Mouse (Mus musculus) Patski (cell line): Measurements from ENCODE around the gene Pnpla5. TPM values are rescaled to one million over a fixed set of nuclear protein-coding genes. Genes with fewer than 3 reads are reported as not detected.

Source experiments
- ATAC-seq: fragments of 100-300 bp; one replicate; pipeline ENCODE4 v1.8.0; 2021
- CTCF ChIA-PET: fragments of 350-600 bp; sonication (Branson Sonifier 250); formaldehyde crosslinking; loops from one replicate; lab custom pipeline; 2022; ENCODE audit warnings: inconsistent platforms; lab: Charles Lee
- POLR2A ChIA-PET: fragments of 350-600 bp; sonication (Branson Sonifier 250); formaldehyde crosslinking; loops from one replicate; lab custom pipeline; 2022; ENCODE audit warnings: antibody characterized with exemption, inconsistent platforms; lab: Charles Lee
- DNase-seq: peaks from one replicate; pipeline ENCODE4 v3.0.0-alpha.2; 2011; ENCODE audit warnings: low read depth, low spot score
- H3K27me3 ChIP-seq: fragments of 371-371 bp; one replicate; pipeline ENCODE4 v1.5.1; 2021
- CTCF ChIP-seq: fragments of 100-300 bp; IDR thresholded peaks from one replicate; pipeline ENCODE4 v1.5.1; 2021
- in situ Hi-C: fragments of 300-500 bp; cut with MboI; formaldehyde crosslinking; loops from 3 replicates; pipeline ENCODE4 v1.11.1; 2018; ENCODE audit warnings: low pct_unique_long_range_greater_than_20kb, mixed read lengths
- polyA plus RNA-seq: library from polyadenylated mRNA; unstranded; gene quantifications from one replicate; pipeline ENCODE4 v1.2.3, GENCODE M21; 2021

Pnpla5 gene
- polyA plus RNA-seq, 1 experiment from 2014 or later: not detected

DNA sequence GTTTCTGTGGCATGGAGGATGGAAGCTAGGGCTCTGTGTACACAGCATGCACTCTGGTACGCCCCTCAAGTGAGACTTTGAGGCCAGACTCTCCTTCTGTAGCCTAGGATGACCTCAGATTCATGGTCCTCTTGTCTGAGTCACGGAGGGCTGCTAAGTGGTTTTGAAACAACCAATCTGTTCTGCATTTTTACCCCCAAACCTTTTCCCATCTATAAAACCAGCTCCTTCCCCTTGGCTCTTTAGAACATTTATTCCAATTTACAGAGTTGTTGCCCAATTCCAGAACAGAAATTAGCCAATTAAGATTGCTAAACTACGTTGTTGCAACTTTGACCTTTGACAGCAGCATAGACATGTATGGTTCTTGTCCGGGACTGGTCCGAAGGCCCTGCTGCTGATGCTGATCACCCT, 16.6 kb upstream of the Pnpla5 start:
- DNase-seq: no peak
- H3K27me3 ChIP-seq: peaks cover 34% of the 10 kb centered on the region
- in situ Hi-C loops: no loop called here
- ChIA-PET POLR2A (no interaction called here), CTCF (no interaction called here)
- ATAC-seq: no peak
- no peak for TF ChIP-seq CTCF

DNA sequence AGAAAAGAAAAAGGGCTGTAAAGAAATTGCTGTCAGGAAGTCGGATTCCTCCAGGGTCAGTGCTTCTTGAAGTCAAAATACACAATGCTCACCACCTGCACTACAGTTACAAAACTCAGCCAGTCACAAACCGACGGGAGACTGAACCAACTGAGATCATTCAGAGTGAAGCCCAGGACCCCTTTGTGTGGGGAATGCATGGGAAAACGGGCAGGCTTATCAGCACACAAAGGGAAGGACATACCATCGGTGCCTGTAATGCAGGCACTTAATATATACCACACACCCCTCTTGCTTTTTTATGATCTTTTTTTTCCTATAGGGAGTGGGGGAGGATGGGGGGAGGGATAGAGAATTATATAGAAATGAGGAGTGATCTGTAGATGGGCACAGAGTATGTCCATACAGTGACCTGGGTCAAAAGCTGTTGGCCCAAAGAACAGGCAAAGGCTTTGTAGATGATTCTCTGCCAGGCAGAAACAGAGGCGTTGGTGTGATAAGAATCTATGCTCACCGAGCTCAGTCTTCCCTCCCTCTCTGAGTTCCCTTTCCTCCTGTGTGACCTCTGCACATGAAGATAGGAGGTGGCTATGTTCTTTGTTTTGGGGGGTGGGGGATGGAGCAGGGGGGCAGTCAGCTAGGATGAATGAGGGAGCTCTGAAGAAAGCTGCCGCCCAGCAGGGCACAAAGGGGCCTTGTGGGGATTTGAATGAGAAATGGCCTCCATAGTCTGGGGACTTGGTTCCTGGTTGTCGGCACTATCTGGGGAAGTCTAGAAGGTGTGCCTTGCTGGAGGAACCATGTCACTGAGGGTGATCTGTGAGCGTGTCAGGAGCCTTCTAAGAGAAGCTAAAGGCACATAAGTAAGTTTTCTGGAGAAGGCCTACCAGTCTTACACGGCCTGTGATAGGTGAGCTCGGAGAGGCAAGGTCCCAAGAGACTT, 13.8 kb upstream of the Pnpla5 start:
- no peak for TF ChIP-seq CTCF
- in situ Hi-C loops: no loop called here
- no peak for ATAC-seq
- peaks cover 36% of the 10 kb centered on the region for H3K27me3 ChIP-seq
- ChIA-PET POLR2A (no interaction called here), CTCF (no interaction called here)
- no peak for DNase-seq

DNA sequence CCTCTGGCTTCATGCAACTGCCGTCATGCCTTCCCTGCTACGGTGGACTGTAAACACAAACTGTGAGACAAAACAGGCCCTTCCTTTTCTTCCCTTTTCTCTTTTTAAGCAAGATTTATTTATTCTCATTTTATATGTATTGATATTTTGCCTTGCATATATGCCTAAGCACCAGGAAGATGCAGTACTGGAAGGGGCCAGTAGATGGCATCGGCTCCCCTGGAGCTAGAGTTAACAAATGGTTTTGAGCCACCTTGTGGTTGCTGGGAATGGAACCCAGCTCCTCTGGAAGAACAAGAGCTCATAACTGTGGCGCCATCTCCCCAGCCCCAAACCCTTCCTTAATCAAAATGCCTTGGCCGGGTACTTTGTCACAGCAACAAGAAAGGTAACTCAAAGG, 12.5 kb upstream of the Pnpla5 start:
- peak; percentile 86 for TF ChIP-seq CTCF

DNA sequence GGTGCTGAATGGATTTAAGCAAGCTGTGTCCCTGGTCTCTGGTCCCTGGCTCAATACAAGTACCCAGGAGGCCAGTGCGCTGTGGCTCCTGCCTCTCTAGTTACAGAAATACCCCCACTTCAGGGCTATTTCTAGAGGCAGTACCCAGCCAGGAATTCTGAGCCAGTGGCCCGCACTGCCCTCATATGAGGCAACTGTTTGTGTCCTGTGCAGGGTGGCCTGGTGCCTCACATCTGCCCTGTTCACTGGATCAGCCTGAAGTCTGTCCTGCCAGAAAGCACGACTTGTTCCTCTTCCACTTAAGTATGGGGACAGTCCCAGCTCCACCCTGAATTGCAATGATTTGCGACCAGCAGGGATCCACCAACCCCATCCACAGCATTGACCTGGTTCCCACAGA, 10.5 kb upstream of the Pnpla5 start:
- POLR2A ChIA-PET: no interaction called here
- no peak for DNase-seq
- ATAC-seq: no peak
- H3K27me3 ChIP-seq: peaks cover 27% of the 10 kb centered on the region
- no peak for TF ChIP-seq CTCF
- in situ Hi-C loops: no loop called here
- CTCF ChIA-PET: no interaction called here

More for the DNA sequence above, 12.5 kb upstream of the Pnpla5 start:
- peaks cover 38% of the 10 kb centered on the region for H3K27me3 ChIP-seq
- DNase-seq: no peak
- ChIA-PET POLR2A (no interaction called here), CTCF (no interaction called here)
- no peak for ATAC-seq
- in situ Hi-C loops: no loop called here

DNA sequence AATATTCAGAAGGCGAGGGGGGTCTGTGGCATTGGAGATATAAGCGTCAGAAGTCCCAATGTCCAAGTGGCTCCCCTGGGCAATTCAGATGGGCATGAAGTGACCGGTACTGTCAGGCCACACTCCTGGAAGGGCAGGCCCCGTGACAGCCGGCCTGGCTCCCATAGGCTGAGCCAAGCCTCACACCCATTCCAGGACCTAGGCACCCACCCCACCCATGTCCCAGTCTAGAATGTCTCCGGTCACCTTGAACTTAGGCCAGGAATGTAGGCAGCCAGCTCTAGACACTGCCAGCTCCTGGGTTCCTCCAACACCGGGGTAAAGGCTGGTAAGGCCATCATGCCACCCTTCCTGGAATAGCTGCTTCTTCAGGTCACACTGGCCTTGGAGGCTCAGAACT, 9.0 kb upstream of the Pnpla5 start:
- DNase-seq: no peak
- ChIA-PET POLR2A (no interaction called here), CTCF (no interaction called here)
- in situ Hi-C loops: no loop called here
- no peak for TF ChIP-seq CTCF
- H3K27me3 ChIP-seq: peaks cover 17% of the 10 kb centered on the region
- no peak for ATAC-seq

DNA sequence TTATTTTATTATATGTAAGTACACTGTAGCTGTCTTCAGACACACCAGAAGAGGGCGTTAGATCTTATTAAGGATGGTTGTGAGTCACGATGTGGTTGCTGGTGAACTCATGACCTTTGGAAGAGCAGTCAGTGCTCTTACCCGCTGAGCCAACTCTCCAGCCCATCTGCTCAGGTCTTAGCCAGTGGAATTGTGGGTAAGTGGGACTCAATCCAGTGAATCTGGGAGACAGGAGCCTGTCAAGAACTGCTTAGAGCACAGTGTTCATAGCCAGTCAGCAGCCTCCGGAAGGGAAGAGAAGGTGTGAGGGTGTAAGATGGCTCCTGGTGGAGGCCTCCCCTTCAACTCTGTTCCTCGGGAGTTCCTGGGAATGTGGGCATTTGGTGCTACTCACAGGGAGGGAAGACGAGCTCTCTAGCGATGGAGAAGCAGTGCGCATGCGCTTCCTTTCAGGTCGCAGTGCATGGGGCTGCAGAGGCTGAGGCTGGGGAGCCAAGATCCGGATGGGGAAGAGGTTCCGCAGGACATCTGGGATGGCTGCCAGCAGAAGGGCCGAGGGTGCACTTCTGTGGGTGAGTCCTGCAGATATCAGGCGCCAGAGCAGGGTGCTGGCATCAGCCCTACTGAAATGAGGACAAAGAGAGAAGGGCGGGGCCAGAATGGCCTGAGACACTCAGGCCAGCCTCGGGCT, 8.3 kb upstream of the Pnpla5 start:
- CTCF ChIA-PET: no interaction called here
- ATAC-seq (no peak), DNase-seq (no peak)
- peaks cover 18% of the 10 kb centered on the region for H3K27me3 ChIP-seq
- POLR2A ChIA-PET: no interaction called here
- no peak for TF ChIP-seq CTCF
- in situ Hi-C loops: no loop called here

DNA sequence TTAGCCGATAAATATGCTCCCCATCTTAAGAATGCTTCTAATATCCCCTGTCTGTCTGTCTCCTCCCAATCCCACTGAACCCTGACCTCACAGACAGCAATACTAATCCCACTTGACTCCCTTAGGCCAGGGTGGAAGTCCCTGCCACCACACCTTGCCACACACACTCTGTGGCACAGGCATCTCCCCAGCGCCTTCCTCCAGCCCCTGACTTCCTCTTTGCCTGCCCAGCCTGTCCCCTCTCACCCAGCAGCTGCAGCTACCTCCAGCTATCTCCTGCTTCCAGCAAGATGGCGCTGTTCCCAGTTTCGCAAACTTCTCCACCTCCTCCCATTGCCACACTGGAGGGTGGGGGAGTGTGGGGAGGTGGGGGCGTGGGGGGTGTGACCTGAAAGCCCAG, 3.9 kb upstream of the Pnpla5 start:
- DNase-seq: no peak
- no peak for ATAC-seq
- H3K27me3 ChIP-seq: peaks cover 41% of the 10 kb centered on the region
- ChIA-PET CTCF (no interaction called here), POLR2A (interaction anchor here (0.6 kb wide), 1 partner anchor 18 kb away, joined by 5 read pairs; no protein-coding TSS in a partner anchor)
- in situ Hi-C loops: no loop called here
- TF ChIP-seq CTCF: no peak

DNA sequence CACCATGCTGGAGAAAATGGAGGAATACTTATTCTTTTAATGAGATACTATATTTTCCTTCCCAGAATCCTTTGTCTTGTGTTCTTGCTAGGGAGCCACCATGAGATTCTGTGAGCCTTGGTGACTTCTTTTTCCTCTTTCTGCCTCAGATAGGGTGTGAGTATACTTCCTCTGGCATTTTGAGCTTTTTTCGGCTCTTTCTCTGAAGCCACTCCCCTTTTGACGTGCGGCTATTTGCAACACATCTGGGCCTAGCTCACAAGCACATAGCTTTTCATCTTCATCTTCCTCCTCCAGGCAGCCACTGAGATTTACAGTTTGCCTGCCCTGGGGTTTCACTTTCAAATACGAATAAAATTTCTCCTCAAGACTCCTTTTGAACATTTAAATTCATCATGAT, 3.5 kb upstream of the Pnpla5 start:
- in situ Hi-C loops: no loop called here
- no peak for TF ChIP-seq CTCF
- CTCF ChIA-PET: no interaction called here
- ATAC-seq: no peak
- DNase-seq: no peak
- peaks cover 43% of the 10 kb centered on the region for H3K27me3 ChIP-seq
- POLR2A ChIA-PET: interaction anchor here (0.6 kb wide), 1 partner anchor 18 kb away, joined by 5 read pairs; no protein-coding TSS in a partner anchor

DNA sequence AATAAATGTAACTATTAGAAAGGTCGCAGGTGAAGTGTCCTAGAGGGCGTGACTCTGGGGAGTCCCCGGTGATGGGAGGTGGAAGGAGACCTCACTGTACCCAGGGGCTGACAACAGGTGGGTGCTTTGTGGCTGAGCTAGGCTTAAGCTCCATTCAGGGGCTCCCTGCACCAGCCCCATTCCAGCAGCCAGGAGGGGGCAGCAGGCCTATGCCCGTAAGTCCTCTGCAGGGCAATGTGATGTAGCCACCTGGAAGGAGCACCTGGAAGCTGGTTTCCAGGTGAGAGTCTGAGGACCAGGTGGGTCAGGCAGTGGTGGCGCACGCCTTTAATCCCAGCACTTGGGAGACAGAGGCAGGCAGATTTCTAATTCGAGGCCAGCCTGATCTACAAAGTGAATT, 1.1 kb upstream of the Pnpla5 start:
- TF ChIP-seq CTCF: no peak
- CTCF ChIA-PET: no interaction called here
- in situ Hi-C loops: no loop called here
- ATAC-seq: no peak
- POLR2A ChIA-PET: no interaction called here
- DNase-seq: no peak
- H3K27me3 ChIP-seq: peaks cover 43% of the 10 kb centered on the region

DNA sequence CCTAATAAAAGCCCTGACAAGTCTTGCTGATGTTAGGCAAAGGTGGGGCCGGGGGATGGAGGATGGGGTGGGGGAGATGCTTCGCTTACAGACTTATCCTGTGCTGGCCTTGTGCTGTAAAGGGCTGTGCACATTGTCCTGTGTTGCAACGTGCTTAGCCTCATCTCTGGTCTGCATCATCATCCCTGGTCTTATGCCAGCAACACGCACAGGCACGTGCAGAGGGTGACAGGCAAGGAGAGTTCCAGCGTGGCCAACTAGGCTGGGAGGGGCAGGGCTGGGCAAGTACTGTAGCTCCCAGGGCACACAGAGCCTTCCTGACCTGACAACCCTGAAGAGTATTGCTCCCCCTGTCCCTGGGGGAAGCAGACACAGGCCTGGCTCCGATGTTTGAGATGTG, 1.9 kb downstream of the Pnpla5 start:
- in situ Hi-C loops: no loop called here
- TF ChIP-seq CTCF: no peak

DNA sequence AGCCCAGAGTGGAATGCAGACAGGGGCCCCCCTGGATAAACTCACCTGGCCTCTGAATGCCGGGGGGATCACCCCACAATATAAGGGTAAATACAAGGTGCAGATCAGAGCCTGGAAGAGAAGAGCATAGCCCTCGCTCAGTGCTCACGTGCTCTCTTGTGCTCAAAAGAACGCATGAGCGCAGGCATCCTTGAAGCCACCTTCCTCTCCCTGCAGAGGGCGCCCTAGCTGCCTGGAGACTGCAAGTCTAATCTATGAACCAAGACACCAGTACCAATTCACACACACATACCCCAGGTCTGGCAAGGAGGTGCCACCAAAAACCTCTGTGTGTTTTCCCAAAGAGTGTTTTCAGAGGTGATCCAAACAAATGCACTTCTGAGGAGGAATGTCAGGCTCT, 2.4 kb downstream of the Pnpla5 start:
- peaks cover 28% of the 10 kb centered on the region for H3K27me3 ChIP-seq
- ChIA-PET CTCF (no interaction called here), POLR2A (no interaction called here)
- no peak for ATAC-seq
- no peak for DNase-seq
- in situ Hi-C loops: no loop called here
- no peak for TF ChIP-seq CTCF

More for the DNA sequence above, 1.9 kb downstream of the Pnpla5 start:
- no peak for DNase-seq
- no peak for ATAC-seq
- POLR2A ChIA-PET: no interaction called here
- H3K27me3 ChIP-seq: peaks cover 32% of the 10 kb centered on the region
- CTCF ChIA-PET: no interaction called here
